Mouse (Mus musculus) olfactory bulb, adult 2 months (tissue): ENCODE results near the gene Zswim2. TPM values are rescaled to one million over a fixed set of nuclear protein-coding genes. Genes with fewer than 3 reads are reported as not detected.
A peak's percentile ranks its signal among the peaks of the same experiment; 100 is the strongest.
"Not testable (repeated sequence)": the region's sequence is repeated elsewhere in the genome, so short reads cannot be mapped to it uniquely, and the experiment has no call there.

Experiments used
- H3K27ac ChIP-seq: fragments of 200-500 bp; 2 replicates; pipeline ENCODE4 v1.5.1; 2012; ENCODE audit warnings: low read depth, low read length; ENCODE audit not compliant: insufficient read depth
- H3K4me1 ChIP-seq: fragments of 200-500 bp; 2 replicates; pipeline ENCODE4 v1.6.1; 2012; ENCODE audit warnings: low read length; ENCODE audit not compliant: control insufficient read depth, insufficient read depth
- H3K4me3 ChIP-seq: fragments of 200-500 bp; 2 replicates; pipeline ENCODE4 v1.5.1; 2012; ENCODE audit warnings: mild to moderate bottlenecking, low read depth, low read length, moderate library complexity; ENCODE audit not compliant: insufficient read depth
- CTCF ChIP-seq: fragments of 200-500 bp; IDR thresholded peaks from 2 replicates; pipeline ENCODE4 v1.5.1; 2012; ENCODE audit warnings: low read depth, mild to moderate bottlenecking, low read length, moderate library complexity; ENCODE audit not compliant: insufficient read depth
- POLR2A ChIP-seq: fragments of 200-500 bp; IDR thresholded peaks from 2 replicates; pipeline ENCODE4 v1.6.1; 2012; ENCODE audit warnings: mild to moderate bottlenecking, low read depth, low read length, moderate library complexity; ENCODE audit not compliant: insufficient read depth
- WGBS: fragments of 180-500 bp; shearing (Covaris S2); methylation state at CpG from one replicate; pipeline ENCODE4 v1.1.7; 2018; 5-methylcytosine and 5-hydroxymethylcytosine counted together
- polyA plus RNA-seq: library from polyadenylated mRNA; stranded (reverse); fragments of >200 nt; gene quantifications from 2 replicates; pipeline ENCODE4 v1.2.4, GENCODE M21; 2012; ENCODE audit warnings: low replicate concordance; ENCODE audit not compliant: missing spikeins, insufficient read depth, insufficient read length

The Zswim2 gene
- not detected in 2 replicates for polyA plus RNA-seq

DNA sequence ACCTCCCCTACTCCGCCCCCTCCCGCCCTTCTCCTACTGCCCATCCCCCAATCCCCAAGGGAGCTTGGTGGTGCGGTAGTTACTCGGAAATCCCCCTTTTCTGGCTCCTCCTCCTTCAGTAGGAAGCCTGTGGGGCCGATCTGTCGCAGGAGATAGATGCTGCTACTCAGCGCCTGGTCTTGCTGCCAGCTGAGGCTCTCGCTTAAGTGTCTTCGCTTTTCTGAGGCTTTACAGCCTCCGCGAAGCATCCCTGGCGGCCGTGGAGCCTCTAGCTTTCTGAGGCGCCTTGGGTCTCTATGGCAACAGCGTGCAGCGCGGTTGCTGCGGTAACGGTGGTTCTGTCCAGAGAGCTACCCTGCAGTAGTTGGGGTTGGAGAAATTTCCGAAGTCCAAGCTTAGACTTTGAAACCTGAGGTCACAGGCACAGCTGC lies at the start of gene Zswim2:
TSS of gene Zswim2 (minus strand) at position 298 of the 431 bp plus-strand sequence.
- H3K4me1 ChIP-seq: peaks cover 4% of the 10 kb centered on the region; the same call in 1 of the 2 replicates
- under 1% methylated on average over 20 of the region's 20 CpGs for WGBS
- peak within 1 kb of the TSS; percentile 49 for H3K4me3 ChIP-seq
- no peak for TF ChIP-seq CTCF
- TF ChIP-seq POLR2A: no peak
- H3K27ac ChIP-seq: peak within 1 kb of the TSS; percentile 63

DNA sequence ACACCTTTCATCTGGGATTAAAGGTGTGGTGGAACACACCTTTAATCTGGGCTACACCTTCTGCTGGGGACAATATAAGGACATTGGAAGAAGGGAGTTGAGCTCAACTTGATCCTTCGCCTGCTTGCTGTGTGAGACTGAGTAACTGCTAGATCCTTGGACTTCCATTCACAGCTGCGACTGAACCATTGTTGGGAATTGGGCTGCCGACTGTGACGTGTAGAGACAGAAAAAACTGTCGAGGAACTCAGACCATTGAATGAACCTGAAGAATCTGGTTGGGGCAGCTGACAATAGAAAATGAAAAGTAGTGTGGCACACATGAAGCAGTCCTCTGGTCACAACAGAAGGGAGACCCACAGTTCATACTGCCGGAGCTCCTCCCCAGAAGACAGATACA lies 49.2 kb upstream of the Zswim2 start, which contains the start of gene Gm13691:
TSS of gene Gm13691 (plus strand) at position 301 of the 400 bp plus-strand sequence.
- H3K4me3 ChIP-seq, H3K4me1 ChIP-seq, H3K27ac ChIP-seq: not testable (repeated sequence)
- no CpG with 5 or more reads among the region's 6 CpGs for WGBS

DNA sequence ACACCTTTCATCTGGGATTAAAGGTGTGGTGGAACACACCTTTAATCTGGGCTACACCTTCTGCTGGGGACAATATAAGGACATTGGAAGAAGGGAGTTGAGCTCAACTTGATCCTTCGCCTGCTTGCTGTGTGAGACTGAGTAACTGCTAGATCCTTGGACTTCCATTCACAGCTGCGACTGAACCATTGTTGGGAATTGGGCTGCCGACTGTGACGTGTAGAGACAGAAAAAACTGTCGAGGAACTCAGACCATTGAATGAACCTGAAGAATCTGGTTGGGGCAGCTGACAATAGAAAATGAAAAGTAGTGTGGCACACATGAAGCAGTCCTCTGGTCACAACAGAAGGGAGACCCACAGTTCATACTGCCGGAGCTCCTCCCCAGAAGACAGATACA lies 43.4 kb upstream of the Zswim2 start, which contains the start of gene Gm13697:
TSS of gene Gm13697 (plus strand) at position 301 of the 400 bp plus-strand sequence.
- WGBS: no CpG with 5 or more reads among the region's 6 CpGs
- H3K4me3 ChIP-seq, H3K27ac ChIP-seq, H3K4me1 ChIP-seq: not testable (repeated sequence)

DNA sequence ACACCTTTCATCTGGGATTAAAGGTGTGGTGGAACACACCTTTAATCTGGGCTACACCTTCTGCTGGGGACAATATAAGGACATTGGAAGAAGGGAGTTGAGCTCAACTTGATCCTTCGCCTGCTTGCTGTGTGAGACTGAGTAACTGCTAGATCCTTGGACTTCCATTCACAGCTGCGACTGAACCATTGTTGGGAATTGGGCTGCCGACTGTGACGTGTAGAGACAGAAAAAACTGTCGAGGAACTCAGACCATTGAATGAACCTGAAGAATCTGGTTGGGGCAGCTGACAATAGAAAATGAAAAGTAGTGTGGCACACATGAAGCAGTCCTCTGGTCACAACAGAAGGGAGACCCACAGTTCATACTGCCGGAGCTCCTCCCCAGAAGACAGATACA lies 37.6 kb upstream of the Zswim2 start, which contains the start of gene Gm13694:
TSS of gene Gm13694 (plus strand) at position 301 of the 400 bp plus-strand sequence.
- WGBS: no CpG with 5 or more reads among the region's 6 CpGs
- not testable (repeated sequence) for H3K4me3 ChIP-seq, H3K27ac ChIP-seq, H3K4me1 ChIP-seq

DNA sequence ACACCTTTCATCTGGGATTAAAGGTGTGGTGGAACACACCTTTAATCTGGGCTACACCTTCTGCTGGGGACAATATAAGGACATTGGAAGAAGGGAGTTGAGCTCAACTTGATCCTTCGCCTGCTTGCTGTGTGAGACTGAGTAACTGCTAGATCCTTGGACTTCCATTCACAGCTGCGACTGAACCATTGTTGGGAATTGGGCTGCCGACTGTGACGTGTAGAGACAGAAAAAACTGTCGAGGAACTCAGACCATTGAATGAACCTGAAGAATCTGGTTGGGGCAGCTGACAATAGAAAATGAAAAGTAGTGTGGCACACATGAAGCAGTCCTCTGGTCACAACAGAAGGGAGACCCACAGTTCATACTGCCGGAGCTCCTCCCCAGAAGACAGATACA lies 31.8 kb upstream of the Zswim2 start, which contains the start of gene Gm13696:
TSS of gene Gm13696 (plus strand) at position 301 of the 400 bp plus-strand sequence.
- not testable (repeated sequence) for H3K4me3 ChIP-seq, H3K27ac ChIP-seq, H3K4me1 ChIP-seq
- WGBS: no CpG with 5 or more reads among the region's 6 CpGs

DNA sequence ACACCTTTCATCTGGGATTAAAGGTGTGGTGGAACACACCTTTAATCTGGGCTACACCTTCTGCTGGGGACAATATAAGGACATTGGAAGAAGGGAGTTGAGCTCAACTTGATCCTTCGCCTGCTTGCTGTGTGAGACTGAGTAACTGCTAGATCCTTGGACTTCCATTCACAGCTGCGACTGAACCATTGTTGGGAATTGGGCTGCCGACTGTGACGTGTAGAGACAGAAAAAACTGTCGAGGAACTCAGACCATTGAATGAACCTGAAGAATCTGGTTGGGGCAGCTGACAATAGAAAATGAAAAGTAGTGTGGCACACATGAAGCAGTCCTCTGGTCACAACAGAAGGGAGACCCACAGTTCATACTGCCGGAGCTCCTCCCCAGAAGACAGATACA lies 26.0 kb upstream of the Zswim2 start, which contains the start of gene Gm13695:
TSS of gene Gm13695 (plus strand) at position 301 of the 400 bp plus-strand sequence.
- H3K4me3 ChIP-seq, H3K4me1 ChIP-seq, H3K27ac ChIP-seq: not testable (repeated sequence)
- no CpG with 5 or more reads among the region's 6 CpGs for WGBS

DNA sequence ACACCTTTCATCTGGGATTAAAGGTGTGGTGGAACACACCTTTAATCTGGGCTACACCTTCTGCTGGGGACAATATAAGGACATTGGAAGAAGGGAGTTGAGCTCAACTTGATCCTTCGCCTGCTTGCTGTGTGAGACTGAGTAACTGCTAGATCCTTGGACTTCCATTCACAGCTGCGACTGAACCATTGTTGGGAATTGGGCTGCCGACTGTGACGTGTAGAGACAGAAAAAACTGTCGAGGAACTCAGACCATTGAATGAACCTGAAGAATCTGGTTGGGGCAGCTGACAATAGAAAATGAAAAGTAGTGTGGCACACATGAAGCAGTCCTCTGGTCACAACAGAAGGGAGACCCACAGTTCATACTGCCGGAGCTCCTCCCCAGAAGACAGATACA lies 20.2 kb upstream of the Zswim2 start, which contains the start of gene Gm13693:
TSS of gene Gm13693 (plus strand) at position 301 of the 400 bp plus-strand sequence.
- no CpG with 5 or more reads among the region's 6 CpGs for WGBS
- not testable (repeated sequence) for H3K4me3 ChIP-seq, H3K27ac ChIP-seq, H3K4me1 ChIP-seq

DNA sequence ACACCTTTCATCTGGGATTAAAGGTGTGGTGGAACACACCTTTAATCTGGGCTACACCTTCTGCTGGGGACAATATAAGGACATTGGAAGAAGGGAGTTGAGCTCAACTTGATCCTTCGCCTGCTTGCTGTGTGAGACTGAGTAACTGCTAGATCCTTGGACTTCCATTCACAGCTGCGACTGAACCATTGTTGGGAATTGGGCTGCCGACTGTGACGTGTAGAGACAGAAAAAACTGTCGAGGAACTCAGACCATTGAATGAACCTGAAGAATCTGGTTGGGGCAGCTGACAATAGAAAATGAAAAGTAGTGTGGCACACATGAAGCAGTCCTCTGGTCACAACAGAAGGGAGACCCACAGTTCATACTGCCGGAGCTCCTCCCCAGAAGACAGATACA lies 14.4 kb upstream of the Zswim2 start, which contains the start of gene Gm13698:
TSS of gene Gm13698 (plus strand) at position 301 of the 400 bp plus-strand sequence.
- no CpG with 5 or more reads among the region's 6 CpGs for WGBS

DNA sequence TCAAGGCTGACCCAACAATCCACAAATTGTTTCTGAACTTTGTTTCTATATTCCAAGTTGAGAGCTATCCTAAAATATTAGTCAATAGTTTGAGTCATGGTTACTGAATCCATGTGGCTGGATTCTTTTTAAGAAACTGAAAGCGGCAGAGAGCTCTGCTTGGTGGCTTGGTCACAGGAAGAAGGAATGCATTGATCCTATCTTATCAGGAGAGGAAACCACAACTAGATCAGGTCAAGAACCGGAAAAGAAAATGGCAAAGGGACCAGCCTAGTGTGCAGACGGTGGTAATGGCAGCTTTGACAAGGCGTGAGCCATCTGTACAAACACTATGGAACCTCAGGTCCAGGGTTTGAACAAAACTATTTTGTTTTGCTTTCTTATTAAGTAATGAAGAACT lies 764 bp upstream of the Zswim2 start:
- H3K4me3 ChIP-seq: no peak overlapping the region
- peaks cover 4% of the 10 kb centered on the region; the same call in 1 of the 2 replicates for H3K4me1 ChIP-seq
- 72% methylated on average over 4 of the region's 4 CpGs for WGBS
- H3K27ac ChIP-seq: no peak overlapping the region
- no peak for TF ChIP-seq POLR2A
- TF ChIP-seq CTCF: no peak

More for the DNA sequence above, 14.4 kb upstream of the Zswim2 start, which contains the start of gene Gm13698:
- H3K27ac ChIP-seq, H3K4me3 ChIP-seq, H3K4me1 ChIP-seq: not testable (repeated sequence)

DNA sequence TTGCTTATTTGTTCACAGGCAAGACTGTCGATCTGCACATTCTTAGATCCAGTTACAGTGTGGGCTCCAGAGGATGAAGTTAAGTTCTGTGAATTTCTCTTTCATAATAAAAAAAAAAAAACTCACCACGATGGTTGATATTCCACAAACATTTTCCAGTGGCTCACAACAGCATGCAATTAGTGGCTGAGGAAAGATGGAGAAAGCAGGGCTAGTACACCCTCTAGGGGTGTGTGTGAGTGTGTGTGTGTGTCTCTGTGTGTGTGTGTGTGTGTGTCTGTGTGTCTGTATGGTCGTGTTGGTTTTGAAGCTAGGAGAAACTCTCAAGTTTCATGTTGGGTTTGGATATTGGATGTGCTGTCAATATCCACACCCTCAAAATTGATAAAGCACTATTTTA lies 350 bp upstream of the Zswim2 start:
- H3K27ac ChIP-seq: no peak overlapping the region
- 3% methylated on average over 3 of the region's 3 CpGs for WGBS
- H3K4me1 ChIP-seq: peaks cover 4% of the 10 kb centered on the region; the same call in 1 of the 2 replicates
- H3K4me3 ChIP-seq: no peak overlapping the region; the same call in 1 of the 2 replicates
- no peak for TF ChIP-seq POLR2A
- TF ChIP-seq CTCF: no peak
